Mouse (Mus musculus): ENCODE measurements at regions not wholly inside any gene's neighbourhood (a gene's known extent, or its start where the extent isn't known, plus 50 kb on each side); places are given as distances from the start of the nearest gene placed in this dataset.

DNA sequence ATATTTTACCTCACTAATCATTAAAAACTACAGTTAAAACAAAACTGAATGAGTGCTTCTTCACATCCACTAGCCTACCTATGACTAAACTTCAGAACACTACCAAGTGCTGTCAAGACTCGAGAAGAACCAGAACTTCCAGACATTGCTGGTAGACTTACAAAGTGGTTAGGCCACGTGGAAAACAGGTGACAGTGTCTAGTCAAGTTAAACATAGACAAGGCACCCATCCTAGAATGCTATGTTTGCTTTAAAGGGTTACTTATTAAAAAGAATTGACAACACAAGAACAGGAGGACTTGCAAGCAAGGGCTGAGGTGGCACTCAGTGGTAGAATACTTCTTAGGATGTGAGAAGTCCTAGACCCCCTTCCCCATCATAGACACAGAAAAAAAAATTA is 330.9 kb upstream of the Mmadhc start:
- no peak for DNase-seq

DNA sequence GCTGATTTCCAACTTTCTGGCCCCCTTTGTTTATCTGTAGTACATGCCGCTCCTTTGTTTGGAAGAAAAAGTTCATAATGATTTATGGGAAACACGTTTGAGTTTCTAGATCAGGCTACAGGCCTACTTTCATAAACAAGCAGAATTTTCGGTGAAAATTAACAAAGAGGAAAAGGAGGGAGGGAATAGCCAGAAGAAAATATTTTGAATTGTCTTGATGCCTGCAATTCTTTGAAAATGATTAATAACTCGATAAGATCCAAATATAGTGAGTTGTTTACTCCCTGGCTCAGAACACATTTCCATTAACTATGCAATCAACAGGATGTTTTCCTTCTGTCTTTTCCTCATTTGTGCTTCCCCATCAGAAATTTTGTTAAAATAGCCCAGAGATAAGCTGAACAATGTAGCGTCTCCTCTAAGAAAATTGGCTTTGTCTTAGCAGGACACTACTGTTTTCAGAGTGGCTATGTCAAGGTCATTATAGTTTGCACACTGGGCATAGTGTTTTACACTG is 328.7 kb upstream of the Mmadhc start:
- no peak for DNase-seq

DNA sequence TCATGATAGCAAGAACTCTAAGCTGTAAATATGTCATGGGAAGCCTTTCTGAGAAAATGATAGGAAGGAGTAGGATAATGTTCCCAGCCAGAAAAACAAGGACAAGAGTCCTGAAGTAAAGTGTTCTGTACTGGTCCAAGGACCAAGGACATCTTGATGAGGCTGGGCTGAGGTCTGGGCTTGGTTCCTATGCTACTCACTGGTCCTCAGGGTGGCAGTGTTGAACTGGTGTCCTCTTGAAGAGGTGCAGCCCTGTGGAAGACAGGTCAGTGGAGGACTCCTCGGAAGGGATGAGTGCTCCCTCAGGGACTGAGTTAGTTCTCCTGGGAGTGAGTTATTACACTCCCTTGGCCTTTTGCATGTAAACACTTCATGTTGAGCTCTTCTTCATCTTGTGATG is 312.5 kb upstream of the Mmadhc start:
- no peak for DNase-seq

DNA sequence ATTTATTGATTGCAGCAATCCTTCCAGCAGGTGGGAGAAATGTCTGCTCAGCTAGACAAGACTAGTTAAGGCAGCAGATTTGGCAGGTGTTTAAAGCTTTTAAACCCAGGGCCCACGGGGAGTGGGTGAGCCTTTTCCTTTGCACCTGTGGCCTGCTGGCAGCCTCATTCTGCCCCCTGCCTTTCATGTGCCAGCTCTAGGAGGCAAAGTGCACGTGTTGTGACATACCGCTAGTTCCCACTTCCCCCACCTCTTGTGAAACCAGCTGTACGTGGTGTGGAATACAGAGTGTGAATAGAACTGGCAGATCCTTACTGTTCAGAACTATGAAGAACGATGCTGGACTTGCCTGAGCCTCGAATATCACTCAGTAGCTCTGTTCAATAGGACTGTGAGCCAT is 292.6 kb upstream of the Mmadhc start:
- DNase-seq, result no peak

GRCm38 (mm10) chr2:50588652-50589051 is 292.1 kb upstream of the Mmadhc start:
- no peak for DNase-seq

DNA sequence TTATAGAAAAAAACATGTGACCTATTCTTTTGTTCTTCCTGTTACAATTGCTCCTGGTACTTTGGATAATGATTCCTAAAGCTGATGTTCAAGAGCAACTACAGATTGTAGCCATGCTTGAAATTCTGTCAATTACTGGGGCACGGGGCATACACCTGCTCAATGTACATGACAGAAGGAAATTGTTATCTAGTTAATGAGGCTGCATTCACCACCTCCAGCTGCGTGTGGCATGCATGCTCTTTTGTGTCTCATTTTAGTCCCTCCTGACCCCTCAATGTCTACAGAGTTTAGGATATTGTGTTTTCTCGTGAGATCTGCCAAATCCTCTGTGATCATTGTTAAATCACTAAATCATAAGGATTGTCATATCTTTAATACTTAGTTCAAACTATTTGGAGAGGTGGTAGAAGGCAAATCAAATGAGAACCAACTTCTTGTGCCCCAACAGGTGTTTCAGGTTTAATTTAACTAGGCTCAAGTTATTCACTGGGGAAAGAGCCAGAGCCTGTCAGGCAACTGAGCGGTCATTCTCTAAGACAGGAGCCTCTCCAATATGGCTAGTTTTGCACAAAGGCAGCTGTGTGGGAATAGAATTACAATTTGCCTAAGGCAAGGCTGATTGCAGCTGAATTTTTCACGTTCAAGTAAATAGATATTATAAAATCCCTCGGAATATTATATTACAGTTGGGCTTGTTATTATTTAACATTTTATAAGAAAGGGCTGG is 289.9 kb upstream of the Mmadhc start:
- no peak for DNase-seq

DNA sequence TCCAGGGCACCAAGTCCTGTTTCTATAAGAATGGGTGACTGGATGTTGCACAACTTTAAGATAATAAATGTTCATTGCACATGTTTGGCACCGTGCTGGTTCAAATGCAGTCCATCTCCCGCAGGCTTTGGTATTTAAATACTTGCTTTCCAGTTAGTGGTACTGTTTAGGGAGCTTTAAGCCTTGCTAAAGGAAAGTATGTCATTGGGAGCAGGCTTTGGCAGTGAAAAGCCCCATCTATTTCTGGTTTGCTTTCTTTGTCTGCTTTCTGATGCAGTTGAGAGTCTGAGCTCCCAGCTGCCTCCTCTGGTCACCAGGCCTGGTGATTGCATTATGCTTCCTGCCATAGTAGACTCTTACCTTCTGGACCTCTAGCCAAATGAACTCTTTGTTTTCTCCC is 283.0 kb upstream of the Mmadhc start:
- no peak for DNase-seq

- DNase-seq, result no peak
These were observed 281.9 kb upstream of the Mmadhc start for GRCm38 (mm10) chr2:50578278-50579043.

GRCm38 (mm10) chr2:50577736-50578135 is 281.1 kb upstream of the Mmadhc start:
- DNase-seq, result no peak

DNA sequence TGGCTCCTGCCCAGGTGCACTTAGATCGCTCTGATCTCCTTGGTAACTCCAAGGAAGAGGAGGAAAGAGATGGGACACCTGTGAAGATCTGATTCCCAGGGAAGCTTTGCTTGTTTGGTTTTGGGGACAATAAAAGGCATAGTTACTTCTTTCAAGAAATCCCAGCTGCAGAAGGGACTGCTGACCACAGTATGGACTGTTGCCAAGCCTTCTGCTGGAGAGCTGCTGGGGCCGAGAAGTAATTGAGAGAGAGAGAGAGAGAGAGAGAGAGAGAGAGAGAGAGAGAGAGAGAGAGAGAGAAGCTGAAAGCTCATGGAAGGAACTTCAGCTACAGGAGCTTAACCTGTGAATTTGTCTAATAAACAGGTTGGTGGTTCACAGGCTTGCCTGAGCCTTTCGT is 276.9 kb upstream of the Mmadhc start:
- no peak for DNase-seq

DNA sequence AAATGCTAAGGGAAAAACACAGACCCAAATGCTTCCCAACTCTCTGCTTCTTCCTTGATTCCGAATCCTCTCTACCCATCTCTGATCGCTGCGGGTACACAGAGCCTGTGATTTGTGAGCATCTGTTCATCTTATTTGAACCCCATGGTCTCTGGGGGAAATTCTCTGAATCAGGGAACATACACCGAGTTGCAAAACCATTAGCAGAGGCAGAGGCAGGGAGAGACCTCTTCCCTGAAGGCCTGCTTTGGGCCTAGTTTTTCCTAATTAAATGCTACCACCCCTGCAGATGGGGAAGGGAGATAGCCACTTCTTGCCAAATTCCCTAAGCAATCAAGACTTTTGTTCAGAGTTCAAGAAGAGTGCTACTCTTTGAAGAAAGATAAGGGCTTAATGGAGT is 274.4 kb upstream of the Mmadhc start:
- DNase-seq, result no peak

- no peak for DNase-seq
These were observed 273.1 kb upstream of the Mmadhc start for GRCm38 (mm10) chr2:50569502-50570285.

- no peak for DNase-seq
These were observed 272.3 kb upstream of the Mmadhc start for GRCm38 (mm10) chr2:50568777-50569501.

GRCm38 (mm10) chr2:50567542-50567941 is 270.9 kb upstream of the Mmadhc start:
- DNase-seq, result no peak

DNA sequence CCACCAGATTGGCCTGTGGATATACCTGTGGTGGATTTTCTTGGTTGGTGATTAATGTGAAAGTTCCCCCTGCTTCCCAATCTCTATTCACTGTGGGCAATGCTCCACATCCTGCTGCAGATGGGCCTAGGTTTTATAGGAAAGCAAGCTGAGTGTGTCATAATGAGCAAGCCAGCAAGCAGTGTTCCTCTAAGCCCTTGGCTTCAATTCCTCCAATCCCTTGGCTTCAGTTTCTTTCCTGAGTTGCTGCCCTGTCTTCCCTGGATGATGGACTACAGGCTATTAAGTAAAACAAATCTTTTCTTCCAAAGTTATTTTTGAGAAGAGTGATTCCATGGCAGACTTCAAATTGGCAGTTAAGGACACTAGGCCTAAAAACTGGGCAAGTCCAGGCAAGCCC is 257.4 kb upstream of the Mmadhc start:
- DNase-seq, result no peak

- no peak for DNase-seq
These were observed 255.8 kb upstream of the Mmadhc start for GRCm38 (mm10) chr2:50552437-50552836.

GRCm38 (mm10) chr2:50549871-50550270 is 253.3 kb upstream of the Mmadhc start:
- DNase-seq, result no peak

DNA sequence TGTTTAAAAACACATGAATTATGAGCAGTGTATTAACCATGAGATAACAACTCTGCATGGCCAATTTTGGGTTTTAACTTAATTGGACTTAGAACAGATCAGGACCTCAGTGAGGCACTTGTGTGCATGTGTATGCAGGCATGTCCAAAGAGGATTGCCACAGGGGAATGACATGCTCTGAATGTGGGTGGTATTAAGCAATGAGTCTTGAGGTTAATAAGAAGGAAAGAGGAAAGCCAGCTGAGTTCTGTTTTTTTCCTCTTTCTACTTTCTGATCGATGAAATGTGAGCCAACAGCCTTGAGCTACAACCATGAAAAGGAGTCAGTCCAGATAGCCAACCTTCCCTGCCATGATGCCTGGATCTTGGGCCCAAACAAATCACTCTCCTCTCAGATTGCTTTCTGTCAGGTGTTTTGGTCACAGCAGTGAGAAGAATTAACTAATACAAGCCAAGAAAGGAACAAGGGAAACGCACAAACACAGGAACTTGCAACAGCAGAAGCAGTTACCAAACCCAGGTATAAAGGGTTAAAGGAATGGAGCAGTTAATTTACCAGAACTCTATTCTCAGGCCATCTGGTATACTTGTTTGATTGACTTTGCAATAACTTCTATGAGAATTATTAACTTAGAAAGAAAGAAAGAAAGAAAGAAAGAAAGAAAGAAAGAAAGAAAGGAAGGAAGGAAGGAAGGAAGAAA is 243.3 kb upstream of the Mmadhc start:
- no peak for DNase-seq

DNA sequence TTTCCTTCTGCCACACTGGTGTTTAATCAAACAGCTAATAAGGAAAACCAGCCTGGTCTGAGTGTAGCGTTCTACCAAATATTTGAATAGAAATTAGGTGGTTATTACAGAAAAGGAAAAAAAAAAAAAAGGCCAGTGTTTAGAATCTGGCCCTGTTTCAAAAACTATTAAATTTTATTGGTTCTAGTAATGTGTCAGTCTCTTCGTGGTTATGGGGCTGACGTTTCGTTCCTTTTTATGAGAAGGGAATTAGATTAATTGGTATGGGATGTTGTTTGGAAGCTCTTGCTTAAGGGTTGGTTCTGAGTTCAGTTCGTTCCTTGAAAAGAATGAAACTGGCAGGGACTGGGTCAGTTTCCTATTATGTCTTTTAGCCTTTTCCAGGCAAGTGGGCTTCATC is 241.5 kb upstream of the Mmadhc start:
- no peak for DNase-seq

DNA sequence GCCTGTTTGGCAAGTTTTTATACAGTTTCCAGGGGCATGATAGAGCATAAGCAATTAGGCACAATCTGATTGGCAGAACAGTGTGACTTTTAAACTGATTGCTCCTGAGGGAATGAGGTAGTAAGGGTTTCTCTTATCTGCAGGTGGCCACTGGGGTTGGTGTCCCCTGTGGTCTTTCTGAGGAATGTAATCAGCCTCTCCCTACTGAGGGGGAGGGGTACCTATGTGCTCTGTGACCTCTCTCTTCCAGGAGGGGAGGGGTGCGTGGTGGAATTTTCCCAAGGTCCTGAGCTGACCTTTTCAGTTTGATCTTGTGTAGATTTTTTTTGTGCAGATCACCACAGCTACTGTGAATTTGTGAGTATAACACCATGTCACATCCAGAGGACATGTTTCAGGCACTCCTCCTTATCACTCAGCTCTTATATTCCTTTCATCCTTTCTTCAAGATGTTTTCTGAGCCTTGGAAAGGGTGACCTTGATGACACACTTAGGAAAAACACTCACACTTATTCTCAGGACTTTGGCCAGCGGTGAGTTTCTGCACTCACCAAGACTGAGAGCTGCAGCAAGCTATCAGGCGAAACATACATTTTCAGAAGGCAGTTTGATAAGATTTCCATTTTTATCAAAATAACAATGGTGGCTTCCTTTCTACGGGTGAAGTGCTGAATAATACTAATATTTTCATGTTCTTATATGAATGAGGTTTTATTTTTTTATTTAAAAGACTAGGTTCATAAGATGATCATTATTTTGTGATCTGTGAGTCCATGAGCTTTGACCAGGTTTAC is 238.7 kb upstream of the Mmadhc start:
- no peak for DNase-seq

DNA sequence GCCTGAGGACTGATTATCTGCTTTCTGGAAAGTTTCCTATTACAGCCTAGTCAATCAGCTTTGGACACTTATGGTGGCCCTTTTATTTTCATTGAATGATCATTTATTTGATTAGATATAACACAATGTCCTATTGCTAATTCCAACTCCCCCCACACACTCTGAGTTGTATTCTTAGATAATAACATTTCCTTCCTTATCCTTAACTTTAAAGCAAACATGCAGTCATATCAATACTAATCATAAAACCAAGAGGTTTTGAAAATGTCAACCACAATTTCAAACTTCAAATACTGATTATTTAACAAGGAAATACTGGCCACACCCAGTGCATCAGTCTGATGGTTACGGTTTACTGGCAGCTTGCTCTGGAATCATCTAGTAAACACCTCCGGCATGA is 237.1 kb upstream of the Mmadhc start:
- no peak for DNase-seq
